Comparison of ENCODE assay signal across 20 mouse cellular contexts in genomic region chr9:43035208-43035607, GRCm38 (mm10).
DNase-seq lines count a peak whose midpoint lies in the region; ATAC-seq lines count a peak whose summit lies in the region.
"Had no signal": no experiment of that assay in that cellular context is flagged by ENCODE, and none has a peak within 500 bp of the region (broad histone marks: within the 10 kb centered on the region; RNA-seq: fewer than 3 reads in every experiment).

No protein-coding gene starts in this region.

- H3K4me1 ChIP-seq in midbrain, embryonic 11.5 days (ENCODE audit: control insufficient read depth, insufficient read depth, low read length), result no peaks in the 10 kb centered on the region
- H3K4me1 ChIP-seq in midbrain, embryonic 13.5 days (replicated peaks), result peaks cover 7% of the 10 kb centered on the region; the same call in 1 of the 2 replicates
- H3K4me1 ChIP-seq: forebrain, embryonic 13.5 days; neural tube, embryonic 12.5 days had no signal

- H3K36me3 ChIP-seq in midbrain, embryonic 11.5 days (ENCODE audit: control insufficient read depth, insufficient read depth, low read length), result no peaks in the 10 kb centered on the region
- peaks cover 3% of the 10 kb centered on the region; the same call in 1 of the 2 replicates for H3K36me3 ChIP-seq in midbrain, embryonic 13.5 days

- no peak overlapping the region for H3K4me3 ChIP-seq in midbrain, embryonic 11.5 days (ENCODE audit: low read depth, low read length)
- H3K4me3 ChIP-seq in midbrain, embryonic 13.5 days (replicated peaks), result no peak overlapping the region
- H3K4me3 ChIP-seq: forebrain, embryonic 13.5 days; neural tube, embryonic 12.5 days had no signal

- H3K27me3 ChIP-seq in midbrain, embryonic 11.5 days (ENCODE audit: control insufficient read depth, insufficient read depth, low read length), result no peaks in the 10 kb centered on the region
- H3K27me3 ChIP-seq in midbrain, embryonic 13.5 days, result no peaks in the 10 kb centered on the region
- H3K27me3 ChIP-seq: forebrain, embryonic 13.5 days; neural tube, embryonic 12.5 days had no signal

- 62% methylated on average over 4 of the region's 4 CpGs for WGBS in midbrain, embryonic 11.5 days
- 56% methylated on average over 4 of the region's 4 CpGs for WGBS in midbrain, embryonic 13.5 days

- no peak overlapping the region for H3K9ac ChIP-seq in midbrain, embryonic 11.5 days (ENCODE audit: low read length)
- H3K9ac ChIP-seq in midbrain, embryonic 13.5 days (replicated peaks), result no peak overlapping the region
- H3K9ac ChIP-seq: forebrain, embryonic 13.5 days; liver, postnatal 0 days; neural tube, embryonic 12.5 days had no signal

- peak; percentile 45 for DNase-seq in heart, adult 11 months
- DNase-seq in heart, adult 8-10 months (ENCODE audit: low spot score), result no peak
- DNase-seq in midbrain, embryonic 11.5 days (ENCODE audit: low spot score, missing footprints), result peak; percentile 69
- peak; percentile 8 for DNase-seq in hindlimb bud, embryonic 11.5 days (ENCODE audit: extremely low spot score, low read depth, low spot score)
- DNase-seq in Muller cell, postnatal 12 days (ENCODE audit: inconsistent ontology term), result no peak
- DNase-seq in adipocyte (ENCODE audit: low spot score), result no peak
- DNase-seq: adrenal gland, postnatal 14 days; cerebellum, adult 2 months; cerebellum, postnatal 36 days; gastrocnemius, postnatal 10 days; kidney, adult 8-10 months; kidney, postnatal 25 days; liver, postnatal 0 days; lung, postnatal 10 days; right cerebral cortex, postnatal 4 days; thymus, postnatal 25 days had no signal

- H3K4me2 ChIP-seq in midbrain, embryonic 11.5 days, result no peak overlapping the region
- no peak overlapping the region for H3K4me2 ChIP-seq in midbrain, embryonic 13.5 days (replicated peaks)
- H3K4me2 ChIP-seq: forebrain, embryonic 13.5 days; neural tube, embryonic 12.5 days had no signal

- ATAC-seq in midbrain, embryonic 11.5 days (ENCODE audit: low FRiP score), result no peak
- no peak for ATAC-seq in midbrain, embryonic 13.5 days
- ATAC-seq: forebrain, embryonic 13.5 days; hindbrain, embryonic 16.5 days; liver, postnatal 0 days had no signal

- no peaks in the 10 kb centered on the region for H3K9me3 ChIP-seq in midbrain, embryonic 11.5 days (ENCODE audit: control insufficient read depth, low read length)
- H3K9me3 ChIP-seq in midbrain, embryonic 13.5 days, result no peaks in the 10 kb centered on the region
- H3K9me3 ChIP-seq: forebrain, embryonic 13.5 days; neural tube, embryonic 12.5 days had no signal

- H3K27ac ChIP-seq in midbrain, embryonic 11.5 days (ENCODE audit: low read depth, low read length), result no peak overlapping the region
- no peak overlapping the region for H3K27ac ChIP-seq in midbrain, embryonic 13.5 days
- H3K27ac ChIP-seq: forebrain, embryonic 13.5 days; neural tube, embryonic 12.5 days had no signal

Comparison
In these comparisons a context has a peak if more than half of its experiments do, and no peak if none do; other contexts are left out.
1. DNase-seq: peak in heart, adult 11 months (single experiment), midbrain, embryonic 11.5 days (single experiment) and hindlimb bud, embryonic 11.5 days (single experiment); none in heart, adult 8-10 months (single experiment), Muller cell, postnatal 12 days (single experiment) and adipocyte (single experiment).